Mouse (Mus musculus) monocyte, adult 5-6 weeks (primary cell): ENCODE results near the gene Sf3a2. TPM values are rescaled to one million over a fixed set of nuclear protein-coding genes. Genes with fewer than 3 reads are reported as not detected.

Source experiments
- ATAC-seq: fragments of 153-309, 156-312 bp; replicated peaks from 2 replicates; pipeline ENCODE4 v1.8.0; 2017; ENCODE audit warnings: mild to moderate bottlenecking; ENCODE audit not compliant: low TSS enrichment, insufficient number of reproducible peaks, severe bottlenecking, poor library complexity, low FRiP score
- total RNA-seq: library from RNA; stranded (forward); fragments of 200-1000, 200-491, 200-594 nt; gene quantifications from 3 replicates; pipeline ENCODE4 v1.2.3, GENCODE M21; 2017

The Sf3a2 gene
- total RNA-seq, 1 experiment from 2014 or later: 9.4 TPM

DNA sequence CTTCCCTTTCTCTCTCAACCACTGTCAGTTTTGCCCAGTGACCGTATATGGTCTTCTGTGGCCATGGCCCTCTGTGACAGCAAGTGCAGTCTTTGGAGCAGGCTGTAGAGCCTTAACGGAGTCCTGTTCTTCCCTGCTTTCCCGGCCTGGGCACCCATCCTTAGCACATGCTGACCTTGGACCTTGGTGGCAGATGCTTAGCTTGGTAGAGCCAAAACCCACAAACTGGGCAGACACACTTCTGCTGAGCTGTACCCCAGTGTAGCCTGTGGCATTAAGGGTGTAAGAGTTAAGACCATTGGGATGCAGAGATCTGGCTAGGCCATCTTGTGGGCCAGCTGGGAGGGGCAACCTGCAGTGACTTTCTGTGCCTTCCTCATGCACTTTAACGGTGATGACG, 24.2 kb upstream of the Sf3a2 start:
- ATAC-seq: no peak

DNA sequence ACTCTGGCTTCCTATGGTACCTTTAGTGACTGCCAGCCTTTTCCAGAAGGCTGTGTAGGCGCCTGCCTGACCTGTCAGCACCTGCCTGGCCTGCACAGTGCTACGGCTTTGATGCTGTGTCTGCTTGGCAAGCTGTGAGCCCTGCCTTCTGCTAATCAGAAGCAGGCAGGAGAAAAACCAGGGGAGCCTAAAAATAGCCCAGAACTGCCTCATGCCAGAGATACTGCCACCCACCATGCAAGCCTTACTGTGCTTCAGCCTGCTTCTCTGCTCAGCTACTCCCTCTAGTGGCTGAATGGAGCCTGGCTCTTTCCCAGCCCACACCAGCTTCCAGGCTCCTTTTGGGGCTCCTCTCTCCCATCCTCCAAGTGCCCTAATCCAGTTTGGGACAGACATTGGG, 23.4 kb upstream of the Sf3a2 start:
- ATAC-seq: peak; percentile 70

DNA sequence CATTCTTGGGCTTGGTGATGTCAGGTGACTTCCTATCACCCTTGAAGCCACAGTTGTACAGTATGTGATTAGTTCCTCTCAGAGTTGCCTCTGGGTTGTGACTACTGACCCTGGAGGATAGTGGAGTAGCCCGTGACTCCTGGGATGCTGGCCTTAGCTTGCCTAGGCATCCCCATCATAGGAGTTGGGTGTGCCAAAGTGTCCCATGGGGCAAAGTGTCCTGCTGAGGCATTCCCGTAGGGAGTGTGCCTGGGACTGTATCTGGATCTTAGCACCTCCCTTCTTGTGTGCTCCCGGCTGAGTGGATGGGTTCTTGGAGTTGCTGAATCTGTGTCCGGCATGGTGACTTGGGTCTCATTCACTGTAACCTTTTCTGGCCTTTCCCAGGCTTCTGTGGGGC, 23.0 kb upstream of the Sf3a2 start:
- no peak for ATAC-seq

- ATAC-seq: no peak
Observed at GRCm38 (mm10) chr10:80775731-80776130, 22.3 kb upstream of the Sf3a2 start.

- no peak for ATAC-seq
Observed at GRCm38 (mm10) chr10:80776358-80776869, 21.6 kb upstream of the Sf3a2 start.

DNA sequence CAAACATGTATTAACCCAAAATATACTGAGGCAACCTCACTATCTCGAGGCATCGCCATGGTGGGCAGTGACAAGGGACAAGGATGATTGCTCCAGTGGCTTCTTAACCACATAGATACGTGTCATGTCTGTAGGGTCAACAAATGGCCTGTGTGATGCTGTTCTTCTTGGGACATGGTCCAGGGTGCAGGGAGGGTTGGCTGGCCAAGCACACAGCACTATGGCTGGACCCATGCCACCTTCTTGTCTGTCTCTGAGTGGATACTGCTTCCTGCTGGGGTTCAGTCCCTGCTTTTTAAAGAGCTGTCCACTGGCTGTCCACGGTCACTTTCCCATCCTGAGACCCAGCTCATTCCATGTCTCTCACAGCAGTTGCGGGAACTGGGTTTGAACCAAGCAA, 20.9 kb upstream of the Sf3a2 start:
- no peak for ATAC-seq

DNA sequence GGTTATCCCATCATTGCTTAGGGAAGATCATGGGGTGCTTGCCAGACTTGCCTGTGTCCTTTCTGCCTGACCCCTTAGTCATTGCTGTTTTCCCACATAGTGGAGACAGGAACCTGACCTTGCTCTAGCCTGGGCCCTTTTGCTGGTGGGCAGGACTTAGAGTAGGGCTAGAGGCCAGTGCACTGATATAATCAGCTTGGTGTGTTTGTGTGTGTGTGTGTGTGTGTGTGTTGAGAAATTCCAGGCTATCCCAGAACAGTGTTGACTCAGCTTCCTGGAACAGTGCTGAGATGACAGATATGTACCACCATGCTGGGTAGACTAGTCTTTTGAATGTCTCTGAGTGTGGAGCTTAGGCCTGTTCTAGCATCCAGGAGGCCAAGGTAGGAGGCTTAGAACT, 18.4 kb upstream of the Sf3a2 start:
- ATAC-seq: no peak

- ATAC-seq: no peak
Observed at GRCm38 (mm10) chr10:80784302-80784701, 13.7 kb upstream of the Sf3a2 start.

DNA sequence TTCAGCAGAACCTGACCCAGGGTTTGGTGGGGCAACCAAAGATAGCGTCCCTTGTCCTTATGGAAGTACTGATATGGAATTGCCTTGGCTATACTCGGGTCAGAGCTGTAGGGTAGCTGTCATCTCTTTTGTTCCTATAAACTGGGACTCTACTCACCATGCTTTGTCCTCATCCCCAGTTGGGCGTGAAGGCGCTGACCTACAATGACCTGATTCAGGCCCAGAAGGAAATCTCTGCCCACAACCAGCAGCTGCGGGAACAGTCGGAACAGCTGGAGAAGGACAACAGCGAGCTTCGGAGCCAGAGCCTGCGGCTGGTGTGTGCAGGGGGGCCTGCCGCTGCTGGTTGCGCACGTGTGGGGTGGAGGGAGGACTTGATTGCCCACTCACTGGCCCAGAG, 13.1 kb upstream of the Sf3a2 start:
- no peak for ATAC-seq

DNA sequence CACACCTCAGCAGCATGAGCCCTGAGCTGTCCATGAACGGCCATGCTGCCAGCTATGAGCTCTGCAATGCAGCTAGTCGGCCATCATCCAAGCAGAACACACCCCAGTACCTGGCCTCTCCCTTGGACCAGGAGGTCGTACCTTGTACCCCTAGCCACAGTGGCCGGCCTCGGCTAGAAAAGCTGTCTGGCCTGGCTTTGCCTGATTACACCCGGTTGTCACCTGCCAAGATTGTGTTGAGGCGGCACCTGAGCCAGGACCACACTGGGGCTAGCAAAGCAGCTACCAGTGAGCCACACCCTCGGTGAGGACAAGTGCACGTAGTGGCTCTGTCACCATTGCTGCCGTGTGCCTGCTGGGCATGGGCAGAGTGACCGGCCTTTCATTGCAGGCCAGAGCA, 12.0 kb upstream of the Sf3a2 start:
- no peak for ATAC-seq

DNA sequence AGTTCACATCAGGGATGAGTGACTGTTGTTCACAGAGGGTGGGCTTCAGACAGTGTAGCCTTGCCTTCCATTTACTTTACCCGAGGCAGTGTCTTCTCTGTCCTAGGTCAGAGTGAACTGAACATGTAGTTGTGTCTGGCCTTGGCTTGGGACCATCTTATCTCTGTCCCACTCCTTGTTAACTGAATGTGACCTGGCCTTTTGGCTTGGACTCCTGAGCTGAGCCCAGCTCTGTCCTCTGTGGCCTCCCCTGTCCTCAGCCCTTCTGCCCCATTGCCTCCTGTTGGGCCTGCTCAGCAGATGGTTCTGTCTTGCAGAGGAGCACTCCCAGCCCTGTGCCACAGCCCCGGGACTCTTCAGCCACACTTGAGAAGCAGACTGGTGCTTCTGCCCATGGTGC, 10.5 kb upstream of the Sf3a2 start:
- no peak for ATAC-seq

DNA sequence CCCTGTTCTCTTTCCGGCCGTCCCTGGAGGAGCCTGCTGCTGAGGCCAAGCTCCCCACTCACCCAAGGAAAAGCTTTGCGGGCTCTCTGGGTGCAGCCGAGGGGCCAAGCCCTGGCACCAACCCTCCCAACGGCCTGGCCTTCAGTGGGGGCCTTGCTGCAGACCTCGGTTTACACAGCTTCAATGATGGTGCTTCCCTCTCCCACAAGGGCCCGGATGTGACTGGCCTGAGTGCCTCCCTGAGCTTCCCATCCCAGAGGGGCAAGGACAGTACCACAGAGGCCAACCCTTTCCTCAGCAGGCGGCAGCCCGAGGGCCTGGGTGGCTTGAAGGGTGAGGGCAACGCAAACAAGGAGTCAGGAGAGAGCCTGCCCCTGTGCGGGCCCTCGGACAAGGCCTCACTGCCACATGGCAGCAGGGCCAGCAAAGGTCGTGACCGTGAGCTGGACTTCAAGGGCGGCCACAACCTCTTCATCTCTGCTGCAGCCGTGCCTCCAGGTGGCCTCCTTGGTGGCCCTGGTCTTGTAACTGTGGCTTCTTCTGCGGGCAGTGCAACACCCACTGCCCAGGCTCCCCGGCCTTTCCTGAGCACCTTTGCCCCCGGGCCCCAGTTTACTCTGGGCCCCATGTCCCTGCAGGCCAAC, 7.1 kb upstream of the Sf3a2 start:
- ATAC-seq: no peak

DNA sequence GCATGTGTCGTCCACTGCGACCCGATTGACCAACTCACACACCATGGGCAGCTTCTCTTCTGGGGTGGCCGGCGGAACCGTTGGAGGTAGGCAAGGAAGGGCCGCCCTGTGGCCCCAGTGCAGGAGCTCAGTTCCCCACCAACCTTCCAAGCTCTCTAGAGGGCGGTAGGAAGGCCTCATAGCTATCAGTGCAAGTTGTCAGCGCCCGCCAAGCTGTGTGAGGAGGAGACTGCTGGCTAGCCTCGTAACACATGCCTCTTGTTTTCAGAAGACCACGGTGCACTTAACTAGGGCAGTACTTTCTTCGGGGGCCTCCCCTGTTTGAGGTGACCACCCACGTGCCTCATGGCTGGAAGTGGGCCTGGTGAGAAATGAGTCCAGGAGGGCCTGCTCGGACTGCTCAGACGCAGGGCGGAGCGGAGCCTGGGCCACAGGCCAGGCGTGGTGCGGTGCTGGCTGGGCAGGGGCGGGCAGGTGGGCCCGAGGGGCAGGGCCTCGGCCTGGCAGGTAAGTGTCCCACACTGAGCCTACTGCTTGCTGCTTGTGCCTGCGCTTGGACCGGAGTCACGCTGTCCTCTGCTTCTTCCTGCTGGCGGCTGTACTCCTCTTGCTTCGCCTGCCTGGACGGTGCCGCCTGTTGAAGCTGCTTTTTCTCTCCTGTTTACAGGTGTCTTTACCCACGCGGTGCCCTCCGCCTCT, 6.4 kb upstream of the Sf3a2 start:
- ATAC-seq: no peak

DNA sequence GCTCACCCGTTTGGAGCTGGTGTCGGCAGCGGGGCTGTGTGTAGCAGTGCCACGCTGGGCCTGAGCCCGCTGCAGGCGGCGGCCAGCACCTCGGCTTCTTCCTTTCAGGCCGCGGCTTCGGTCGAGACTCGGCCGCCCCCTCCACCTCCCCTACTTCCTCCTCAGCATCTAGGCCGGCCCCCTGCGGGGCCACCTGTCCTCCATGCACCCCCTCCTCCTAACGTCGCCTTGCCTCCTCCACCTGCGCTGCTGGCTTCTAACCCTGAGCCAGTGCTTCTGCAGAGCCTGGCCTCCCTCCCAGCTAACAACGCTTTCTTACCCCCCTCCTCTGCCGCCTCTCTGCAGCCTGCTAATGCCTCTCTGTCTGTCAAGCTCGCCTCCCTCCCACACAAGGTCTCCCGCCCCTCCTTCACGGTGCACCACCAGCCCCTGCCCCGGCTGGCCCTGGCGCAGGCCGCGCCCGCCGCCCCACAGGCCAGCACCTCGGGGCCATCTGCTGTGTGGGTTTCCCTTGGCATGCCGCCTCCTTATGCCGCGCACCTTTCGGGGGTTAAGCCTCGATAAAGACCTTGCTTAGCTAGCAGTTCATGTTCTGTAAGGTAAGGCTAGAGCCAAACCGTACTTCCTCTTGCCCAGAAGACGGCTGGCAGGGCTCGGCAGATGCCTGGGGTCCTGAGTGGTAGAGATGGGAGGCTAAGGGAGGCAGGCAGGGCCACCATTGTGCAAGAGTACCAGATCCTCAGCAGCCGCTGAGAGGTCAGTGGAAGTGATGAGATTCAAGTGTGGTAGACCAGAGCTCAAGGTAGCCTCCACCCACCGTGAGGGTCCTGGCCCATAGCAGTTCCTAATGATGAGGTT, 5.6 kb upstream of the Sf3a2 start:
- ATAC-seq: no peak

- no peak for ATAC-seq
Observed at GRCm38 (mm10) chr10:80793033-80793784, 4.8 kb upstream of the Sf3a2 start.

- ATAC-seq: no peak
Observed at GRCm38 (mm10) chr10:80793803-80794202, 4.2 kb upstream of the Sf3a2 start.

DNA sequence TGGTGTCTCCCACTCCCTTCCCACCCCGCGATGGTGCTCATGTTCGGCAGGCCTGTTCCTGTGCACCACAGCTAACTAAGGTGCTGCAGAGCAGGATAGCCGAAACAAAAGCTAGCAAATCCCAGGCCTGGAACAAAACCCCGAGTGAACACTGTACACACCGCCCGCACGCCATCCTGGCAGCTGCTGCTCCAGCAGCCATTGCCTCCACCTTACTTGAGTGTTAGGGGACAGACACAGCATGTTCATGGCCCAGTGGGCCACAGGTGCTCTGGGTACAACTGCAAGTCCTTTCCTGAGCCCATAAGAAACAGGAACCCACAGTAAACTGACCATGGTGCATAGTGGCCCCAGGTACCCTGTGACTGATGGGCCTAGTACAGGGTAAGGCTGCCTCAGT, 3.2 kb upstream of the Sf3a2 start:
- ATAC-seq: no peak

DNA sequence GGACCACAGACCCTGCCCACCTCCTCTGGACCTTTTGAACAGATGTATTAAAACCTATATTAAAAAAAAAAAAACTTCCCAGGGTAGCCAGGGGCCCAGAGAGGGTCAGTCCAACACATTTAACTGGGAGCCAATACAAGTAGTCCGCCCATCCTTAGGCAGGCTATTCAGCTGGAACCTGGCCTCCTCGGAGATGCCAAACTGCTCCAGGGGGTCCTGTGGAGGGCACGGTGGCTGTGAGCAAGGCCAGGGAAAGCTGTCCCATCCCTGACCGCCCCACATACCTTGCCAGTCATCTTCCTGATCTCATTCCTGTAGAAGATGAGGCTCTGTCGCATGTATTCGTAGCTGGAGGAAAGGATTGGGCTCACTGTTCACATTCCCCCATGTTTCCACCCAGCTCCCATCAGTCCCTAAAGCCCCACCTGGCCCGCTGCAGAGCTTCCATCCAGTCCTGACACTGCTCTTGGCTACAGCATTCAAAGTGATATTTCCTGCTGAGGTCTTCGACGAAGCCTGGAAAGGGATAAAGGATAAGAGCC, 1.6 kb upstream of the Sf3a2 start:
- no peak for ATAC-seq
